Mouse (Mus musculus): ENCODE measurements around the gene Gbp3.

GRCm38 (mm10) chr3:142555623-142556022 is 4.2 kb upstream of the Gbp3 start:
- TF ChIP-seq CTCF (IDR thresholded peaks at IDR 0.05; ENCODE audit: insufficient read depth, low read length) (no peak), POLR2A (IDR thresholded peaks at IDR 0.05; ENCODE audit: borderline replicate concordance, extremely low read depth, low read depth, low read length) (no peak)

Measured in lung, adult 2 months (tissue).